Mouse (Mus musculus): Measurements from ENCODE around the gene March11. TPM values are rescaled to one million over a fixed set of nuclear protein-coding genes. Genes with fewer than 3 reads are reported as not detected.

The March11 gene
- total and polyA plus RNA-seq, 3 experiments, result not detected

DNA sequence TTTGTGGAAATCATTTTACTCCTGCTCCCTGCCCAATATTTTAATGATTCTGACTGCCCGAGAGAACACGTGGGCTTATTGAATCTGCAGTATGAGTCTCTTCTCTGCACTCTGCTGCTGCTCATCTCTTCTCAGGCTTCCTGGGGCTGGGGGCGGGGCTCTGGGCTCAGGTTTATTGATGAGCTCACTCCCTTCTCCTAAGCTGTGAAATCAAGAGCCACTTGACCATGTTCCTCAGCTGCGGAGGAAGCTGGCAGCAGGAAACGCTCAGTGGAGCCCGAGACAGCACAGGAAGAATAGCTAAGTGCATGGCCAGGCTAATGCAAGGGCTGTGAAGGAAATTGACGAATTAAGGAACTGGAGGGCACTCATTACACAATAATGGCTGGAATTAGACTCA is 56.5 kb downstream of the March11 start:
- in situ Hi-C loops (cut with MboI; ENCODE audit: low pct_ligation_motif_present, low pct_unique_long_range_greater_than_20kb, low sequenced_read_pairs), result no loop called here
- Histone ChIP-seq H3K79me2 (replicated peaks; ENCODE audit: control insufficient read depth, extremely low read depth, insufficient read depth, poor library complexity, severe bottlenecking) (no peaks in the 10 kb centered on the region), H3K27me3 (replicated peaks) (no peaks in the 10 kb centered on the region), H3K9ac (ENCODE audit: insufficient read depth, low read depth) (no peak overlapping the region), H3K27ac (ENCODE audit: insufficient read depth, low read depth) (no peak overlapping the region), H3K4me1 (ENCODE audit: control insufficient read depth in 1 of 2, insufficient read depth in 2 of 2) (peaks cover 2 to 26% of the 10 kb centered on the region in 2 experiments; a peak in 3 of 4 replicates), H3K9me3 (replicated peaks; ENCODE audit: low read length) (no peaks in the 10 kb centered on the region), H3K36me3 (replicated peaks in 1 of 2; ENCODE audit: control insufficient read depth in 1 of 2, insufficient read depth in 1 of 2, low read length in 1 of 2) (no peaks in the 10 kb centered on the region), H3K4me2 (ENCODE audit: insufficient read depth, low read depth, poor library complexity, severe bottlenecking) (no peak overlapping the region), H3K4me3 (replicated peaks in 1 of 3; ENCODE audit: low read depth in 2 of 3, low read length in 2 of 3, poor library complexity in 1 of 3) (no peak overlapping the region)
- dilution Hi-C loops (cut with MboI; ENCODE audit: extremely low pct_ligation_motif_present, extremely low pct_unique_long_range_greater_than_20kb, low sequenced_read_pairs), result no loop called here
- TF ChIP-seq IRF4 (IDR thresholded peaks at IDR 0.05; ENCODE audit: low read depth, low read length) (no peak), PAX5 (IDR thresholded peaks at IDR 0.05; ENCODE audit: low read length) (no peak), ZC3H11A (IDR thresholded peaks at IDR 0.05; ENCODE audit: low read depth, low read length) (no peak), HCFC1 (IDR thresholded peaks at IDR 0.05; ENCODE audit: low read depth, low read length) (no peak), RCOR1 (conservative IDR thresholded peaks at IDR 0.05; ENCODE audit: low read depth, low read length) (no peak), USF1 (IDR thresholded peaks at IDR 0.05; ENCODE audit: low read depth, low read length) (no peak), E2F4 (IDR thresholded peaks at IDR 0.05; ENCODE audit: insufficient replicate concordance, low read depth, low read length) (no peak), CTCF (conservative IDR thresholded peaks at IDR 0.05 in 1 of 2, IDR thresholded peaks at IDR 0.05 in 1 of 2; ENCODE audit: low read depth in 2 of 2, low read length in 2 of 2) (no peak), POLR2AphosphoS2 (IDR thresholded peaks at IDR 0.05; ENCODE audit: low read depth, low read length) (no peak), JUN (IDR thresholded peaks at IDR 0.05; ENCODE audit: insufficient read depth, low read depth, low read length) (no peak), BHLHE40 (IDR thresholded peaks at IDR 0.05; ENCODE audit: low read depth, low read length) (no peak), ETS1 (conservative IDR thresholded peaks at IDR 0.05; ENCODE audit: low read depth, low read length) (no peak), MAZ (IDR thresholded peaks at IDR 0.05; ENCODE audit: low read depth, low read length) (no peak), TCF12 (IDR thresholded peaks at IDR 0.05; ENCODE audit: low read depth, low read length) (no peak), USF2 (conservative IDR thresholded peaks at IDR 0.05; ENCODE audit: low read depth, low read length) (no peak), UBTF (IDR thresholded peaks at IDR 0.05; ENCODE audit: low read depth, low read length) (no peak)
- no peak for DNase-seq (ENCODE audit: extremely low read depth)

DNA sequence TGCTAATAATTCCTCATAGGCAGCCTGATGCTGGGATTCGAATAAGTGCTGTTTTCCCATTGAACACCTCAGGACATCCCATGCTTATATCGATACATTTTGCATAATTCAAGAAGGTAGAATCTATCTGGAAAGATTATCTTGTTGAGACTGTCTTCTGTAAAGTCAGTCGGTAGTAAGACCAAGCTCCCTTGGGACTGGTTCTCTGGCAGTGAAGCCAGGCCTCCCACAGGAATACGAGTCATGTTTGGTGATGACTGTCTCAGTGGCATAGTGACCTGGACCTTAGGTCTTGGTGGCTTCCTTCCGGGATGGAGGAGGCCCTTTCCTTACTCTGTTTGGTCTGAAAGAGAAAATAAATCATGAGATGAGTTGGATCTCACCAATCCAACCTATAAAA is 57.7 kb downstream of the March11 start:
- Histone ChIP-seq H3K4me2 (ENCODE audit: insufficient read depth, low read depth, poor library complexity, severe bottlenecking) (no peak overlapping the region), H3K27me3 (replicated peaks) (no peaks in the 10 kb centered on the region), H3K27ac (ENCODE audit: insufficient read depth, low read depth) (no peak overlapping the region), H3K79me2 (replicated peaks; ENCODE audit: control insufficient read depth, extremely low read depth, insufficient read depth, poor library complexity, severe bottlenecking) (no peaks in the 10 kb centered on the region), H3K9me3 (replicated peaks; ENCODE audit: low read length) (no peaks in the 10 kb centered on the region), H3K4me1 (ENCODE audit: control insufficient read depth in 1 of 2, insufficient read depth in 2 of 2) (peaks cover 2 to 24% of the 10 kb centered on the region in 2 experiments), H3K4me3 (replicated peaks in 1 of 3; ENCODE audit: low read depth in 2 of 3, low read length in 2 of 3, poor library complexity in 1 of 3) (no peak overlapping the region), H3K36me3 (replicated peaks in 1 of 2; ENCODE audit: control insufficient read depth in 1 of 2, insufficient read depth in 1 of 2, low read length in 1 of 2) (no peaks in the 10 kb centered on the region), H3K9ac (ENCODE audit: insufficient read depth, low read depth) (no peak overlapping the region)
- TF ChIP-seq BHLHE40 (IDR thresholded peaks at IDR 0.05; ENCODE audit: low read depth, low read length) (no peak), SMC3 (IDR thresholded peaks at IDR 0.05; ENCODE audit: low read depth, low read length) (no peak), CTCF (conservative IDR thresholded peaks at IDR 0.05 in 1 of 2, IDR thresholded peaks at IDR 0.05 in 1 of 2; ENCODE audit: low read depth in 2 of 2, low read length in 2 of 2) (no peak), CHD1 (IDR thresholded peaks at IDR 0.05; ENCODE audit: low read depth, low read length) (no peak), CHD2 (IDR thresholded peaks at IDR 0.05; ENCODE audit: low read length) (no peak), UBTF (IDR thresholded peaks at IDR 0.05; ENCODE audit: low read depth, low read length) (no peak), POLR2AphosphoS2 (IDR thresholded peaks at IDR 0.05; ENCODE audit: low read depth, low read length) (no peak), MEF2A (IDR thresholded peaks at IDR 0.05; ENCODE audit: borderline replicate concordance, low read depth, low read length) (no peak), NRF1 (IDR thresholded peaks at IDR 0.05; ENCODE audit: low read depth, low read length) (no peak), USF1 (IDR thresholded peaks at IDR 0.05; ENCODE audit: low read depth, low read length) (no peak), TCF12 (IDR thresholded peaks at IDR 0.05; ENCODE audit: low read depth, low read length) (no peak), ETS1 (conservative IDR thresholded peaks at IDR 0.05; ENCODE audit: low read depth, low read length) (no peak), RAD21 (IDR thresholded peaks at IDR 0.05; ENCODE audit: low read depth, low read length) (no peak), MAX (IDR thresholded peaks at IDR 0.05; ENCODE audit: low read length) (no peak), HCFC1 (IDR thresholded peaks at IDR 0.05; ENCODE audit: low read depth, low read length) (no peak), MXI1 (IDR thresholded peaks at IDR 0.05; ENCODE audit: low read depth, low read length) (no peak), JUN (IDR thresholded peaks at IDR 0.05; ENCODE audit: insufficient read depth, low read depth, low read length) (no peak), TBP (conservative IDR thresholded peaks at IDR 0.05; ENCODE audit: low read depth, low read length) (no peak), ELF1 (IDR thresholded peaks at IDR 0.05; ENCODE audit: low read depth, low read length) (no peak), PAX5 (IDR thresholded peaks at IDR 0.05; ENCODE audit: low read length) (no peak)
- in situ Hi-C loops (cut with MboI; ENCODE audit: low pct_ligation_motif_present, low pct_unique_long_range_greater_than_20kb, low sequenced_read_pairs), result no loop called here
- dilution Hi-C loops (cut with MboI; ENCODE audit: extremely low pct_ligation_motif_present, extremely low pct_unique_long_range_greater_than_20kb, low sequenced_read_pairs), result no loop called here
- DNase-seq (ENCODE audit: extremely low read depth), result peak; percentile 52
